Mouse (Mus musculus) ES-E14 (cell line): ENCODE measurements around the gene Fermt3. TPM values are rescaled to one million over a fixed set of nuclear protein-coding genes. Genes with fewer than 3 reads are reported as not detected.

Experiments used
- DNase-seq: peaks from one replicate; pipeline ENCODE4 v3.0.0-alpha.2; 2013; ENCODE audit warnings: low read depth, low spot score
- H3K27ac ChIP-seq: 2 replicates; pipeline ENCODE4 v1.5.1; 2012; ENCODE audit warnings: low read depth, mild to moderate bottlenecking, low read length, moderate library complexity, mixed read lengths; ENCODE audit not compliant: poor library complexity, insufficient read depth, severe bottlenecking
- H3K36me3 ChIP-seq: 2 replicates; pipeline ENCODE4 v1.6.1; 2012; ENCODE audit warnings: mild to moderate bottlenecking, low read length, moderate library complexity, mixed read lengths; ENCODE audit not compliant: control insufficient read depth, poor library complexity, insufficient read depth, severe bottlenecking
- H3K4me1 ChIP-seq, 2 experiments: fragments of 150-350 bp in 1 of 2; sonication (generic) in 1 of 2; 2 replicates each; pipeline ENCODE4 v1.6.1; 2012; ENCODE audit warnings: low read length in 2 of 2, mild to moderate bottlenecking in 1 of 2, mixed read lengths in 1 of 2; ENCODE audit not compliant: control insufficient read depth in 2 of 2, insufficient read depth in 2 of 2, poor library complexity in 1 of 2
- H3K4me3 ChIP-seq, 2 experiments: fragments of 150-350 bp in 1 of 2; sonication (generic) in 1 of 2; 2 replicates each; pipeline ENCODE4 v1.5.1; 2012; ENCODE audit warnings: low read length in 2 of 2, low read depth in 1 of 2, mild to moderate bottlenecking in 1 of 2, mixed read lengths in 1 of 2; ENCODE audit not compliant: insufficient read depth in 1 of 2, poor library complexity in 1 of 2, severe bottlenecking in 1 of 2
- H3K9ac ChIP-seq: 2 replicates; pipeline ENCODE4 v1.6.1; 2012; ENCODE audit warnings: low read depth, mild to moderate bottlenecking, low read length, mixed read lengths; ENCODE audit not compliant: poor library complexity, insufficient read depth, severe bottlenecking
- H3K9me3 ChIP-seq: fragments of 150-350 bp; sonication (generic); 2 replicates; pipeline ENCODE4 v1.6.1; 2012; ENCODE audit warnings: low read depth, mild to moderate bottlenecking, low read length; ENCODE audit not compliant: control insufficient read depth, insufficient read depth
- CHD2 ChIP-seq: IDR thresholded peaks from 2 replicates; pipeline ENCODE4 v1.6.1; 2014; ENCODE audit warnings: mild to moderate bottlenecking, low read depth, low read length, inconsistent platforms
- HCFC1 ChIP-seq: IDR thresholded peaks from 2 replicates; pipeline ENCODE4 v1.6.1; 2012; ENCODE audit warnings: low read length, inconsistent platforms, borderline replicate concordance; ENCODE audit not compliant: insufficient read depth
- MAFK ChIP-seq: IDR thresholded peaks from 2 replicates; pipeline ENCODE4 v1.6.1; 2014; ENCODE audit warnings: mild to moderate bottlenecking, low read depth, low read length, inconsistent platforms; ENCODE audit not compliant: insufficient read depth
- ZC3H11A ChIP-seq: IDR thresholded peaks from 2 replicates; pipeline ENCODE4 v1.6.1; 2012; ENCODE audit warnings: low read depth, mild to moderate bottlenecking, inconsistent platforms, low read length, borderline replicate concordance
- ZNF384 ChIP-seq: IDR thresholded peaks from 2 replicates; pipeline ENCODE4 v1.6.1; 2012; ENCODE audit warnings: low read depth, low read length, inconsistent platforms
- in situ Hi-C, 2 experiments: fragments of 600-800 bp; cut with MboI; formaldehyde crosslinking; loops; one replicate each; pipeline ENCODE4 v1.15.1; 2025; ENCODE audit warnings: low sequenced_read_pairs in 2 of 2, inconsistent platforms in 1 of 2; ENCODE audit not compliant: unreplicated experiment in 2 of 2
- total RNA-seq: library from RNA; depleted of rRNA; stranded (reverse); fragments of 300-350 nt; gene quantifications from 2 replicates; pipeline ENCODE4 v1.2.3, GENCODE M21; 2012

Fermt3 gene
- total RNA-seq, 1 experiment = 2.6 TPM

DNA sequence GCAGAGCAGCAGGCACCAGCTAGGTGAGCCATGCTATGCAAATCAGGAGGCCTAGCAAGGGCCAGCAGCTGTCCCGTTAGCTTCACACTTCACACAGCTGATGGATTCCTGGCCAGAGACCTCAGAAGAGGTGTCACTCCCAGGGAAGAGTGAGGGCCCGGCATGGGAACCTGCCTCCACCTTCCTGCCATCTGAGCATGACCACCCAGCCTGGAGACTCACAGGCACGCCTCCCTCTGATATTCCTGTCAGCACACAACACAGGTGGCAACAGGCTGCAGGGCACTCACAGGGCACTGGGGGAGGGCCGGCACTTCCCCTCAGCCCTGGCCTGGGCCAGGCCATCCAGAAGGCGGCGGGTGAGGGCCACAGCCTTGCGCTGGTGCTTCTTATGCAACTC lies 63.8 kb downstream of the Fermt3 start:
- H3K9me3 ChIP-seq = no peaks in the 10 kb centered on the region
- no peak overlapping the region for H3K9ac ChIP-seq
- DNase-seq = no peak
- in situ Hi-C loops = no loop called here
- TF ChIP-seq ZC3H11A (no peak), ZNF384 (no peak), CHD2 (no peak), HCFC1 (no peak), MAFK (no peak)
- H3K27ac ChIP-seq = no peak overlapping the region
- H3K4me3 ChIP-seq = no peak overlapping the region
- peaks cover 60% of the 10 kb centered on the region for H3K36me3 ChIP-seq
- peaks cover 0 to 12% of the 10 kb centered on the region in 2 experiments; a peak in 2 of 4 replicates for H3K4me1 ChIP-seq

DNA sequence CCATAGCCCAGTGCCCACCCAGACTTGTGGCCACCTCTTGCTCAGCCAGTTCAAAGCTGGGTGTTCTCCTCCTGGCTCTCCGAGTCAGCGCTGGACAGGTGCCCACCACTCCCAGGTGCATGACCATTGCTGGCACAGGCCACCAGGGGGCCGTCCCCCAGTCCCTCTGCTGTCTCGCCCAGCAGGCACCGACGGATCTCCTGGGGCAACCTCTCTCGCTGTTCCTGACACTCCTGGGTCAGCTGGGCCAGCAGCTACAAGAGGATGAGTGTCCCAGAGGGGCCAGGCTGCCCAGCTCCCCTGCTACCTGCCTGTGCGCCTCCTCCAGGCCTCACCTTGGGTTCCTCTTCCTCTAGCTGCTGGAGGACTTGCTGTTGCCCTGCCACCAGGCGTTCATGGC lies 65.2 kb downstream of the Fermt3 start:
- Histone ChIP-seq H3K4me3 (no peak overlapping the region), H3K27ac (no peak overlapping the region), H3K36me3 (peaks cover 47% of the 10 kb centered on the region), H3K4me1 (peaks cover 0 to 17% of the 10 kb centered on the region in 2 experiments; a peak in 2 of 4 replicates), H3K9me3 (no peaks in the 10 kb centered on the region), H3K9ac (no peak overlapping the region)
- in situ Hi-C loops = no loop called here
- DNase-seq = no peak
- TF ChIP-seq MAFK (no peak), HCFC1 (no peak), ZNF384 (no peak), CHD2 (no peak), ZC3H11A (no peak)

DNA sequence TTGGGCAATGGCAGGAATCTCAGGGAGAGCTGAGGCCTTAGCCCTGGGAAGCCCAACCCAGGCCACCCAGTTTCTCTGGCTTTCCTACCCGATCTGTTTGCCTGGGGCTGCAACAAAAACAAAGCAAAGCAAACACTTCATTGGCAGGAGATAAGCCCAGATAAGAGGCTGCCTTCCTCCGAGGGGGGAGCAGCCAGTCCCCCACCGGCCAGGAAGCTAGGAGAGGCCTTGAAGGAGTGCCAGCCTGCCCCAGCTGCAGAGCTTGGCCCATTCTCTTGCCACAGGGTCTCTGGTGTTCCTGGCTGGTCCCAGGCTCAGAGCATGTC lies 66.6 kb downstream of the Fermt3 start:
- TF ChIP-seq MAFK (no peak), CHD2 (no peak), HCFC1 (no peak), ZNF384 (no peak), ZC3H11A (no peak)
- Histone ChIP-seq H3K4me1 (peaks cover 0 to 23% of the 10 kb centered on the region in 2 experiments; a peak in 3 of 4 replicates), H3K36me3 (peaks cover 34% of the 10 kb centered on the region), H3K9me3 (no peaks in the 10 kb centered on the region), H3K9ac (peak overlapping the region; percentile 82; the same call in 1 of the 2 replicates), H3K4me3 (peak overlapping the region; percentile 80; a peak in 3 of 4 replicates), H3K27ac (peak overlapping the region; percentile 91; the same call in 1 of the 2 replicates)
- no peak for DNase-seq
- in situ Hi-C loops = no loop called here

DNA sequence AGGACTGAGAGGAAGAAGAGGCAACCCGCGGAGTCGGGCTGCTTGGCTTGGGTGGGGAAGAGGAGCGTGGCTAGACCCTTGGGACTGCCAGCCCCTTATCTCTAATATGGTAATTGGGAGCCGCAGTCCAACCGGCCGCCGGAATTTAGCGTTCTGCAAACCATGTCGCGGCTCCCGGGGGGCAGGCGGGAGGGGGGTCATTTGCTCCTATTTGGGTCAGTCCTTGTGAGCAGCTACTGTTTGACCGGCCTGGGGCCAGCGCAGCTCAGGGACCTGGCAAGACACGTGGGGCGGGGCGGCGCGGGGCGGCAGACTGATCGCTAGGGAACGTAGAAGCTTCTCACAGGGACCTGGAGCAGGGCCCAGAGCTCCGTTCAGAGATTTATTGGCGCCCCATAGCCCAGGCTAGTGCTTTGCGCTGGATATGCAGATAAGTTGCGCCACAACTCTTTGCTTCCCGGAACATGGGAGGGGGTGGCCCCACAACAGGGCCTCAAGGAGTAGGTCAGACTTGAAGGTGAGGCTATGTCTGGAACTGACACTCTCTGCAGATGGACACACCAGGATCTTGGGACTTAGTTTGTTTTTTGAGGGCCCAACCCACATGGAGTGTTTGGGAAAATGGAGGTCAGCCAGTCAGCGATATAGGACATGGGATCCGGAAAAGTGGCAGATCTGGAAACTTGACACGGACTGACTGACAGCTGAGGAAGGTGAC lies 67.1 kb downstream of the Fermt3 start:
- peaks cover 29% of the 10 kb centered on the region for H3K36me3 ChIP-seq
- no peak for DNase-seq
- H3K4me3 ChIP-seq = peak overlapping the region; percentile 80
- in situ Hi-C loops = no loop called here
- TF ChIP-seq CHD2 (no peak), ZC3H11A (no peak), HCFC1 (no peak), ZNF384 (no peak), MAFK (no peak)
- no peaks in the 10 kb centered on the region for H3K9me3 ChIP-seq
- peak overlapping the region; percentile 91 for H3K27ac ChIP-seq
- peaks cover 0 to 24% of the 10 kb centered on the region in 2 experiments; a peak in 3 of 4 replicates for H3K4me1 ChIP-seq
- peak overlapping the region; percentile 82 for H3K9ac ChIP-seq
